Mouse (Mus musculus) lung, adult 18-20 months (tissue): ENCODE measurements around the gene Blvra.

ENCODE experiments used
- DNase-seq, 2 experiments: peaks; one replicate each; pipeline ENCODE4 v3.0.0; 2022; ENCODE audit warnings: mixed read lengths in 2 of 2

Gene Blvra

GRCm38 (mm10) chr2:127137838-127138420, 67.5 kb downstream of the Blvra start:
- peak in 1 of 2 experiments; percentile 26 for DNase-seq

GRCm38 (mm10) chr2:127138449-127138848, 68.0 kb downstream of the Blvra start:
- peak in 1 of 2 experiments; percentile 46 for DNase-seq

GRCm38 (mm10) chr2:127139094-127139493, 68.6 kb downstream of the Blvra start:
- DNase-seq: no peak

DNA sequence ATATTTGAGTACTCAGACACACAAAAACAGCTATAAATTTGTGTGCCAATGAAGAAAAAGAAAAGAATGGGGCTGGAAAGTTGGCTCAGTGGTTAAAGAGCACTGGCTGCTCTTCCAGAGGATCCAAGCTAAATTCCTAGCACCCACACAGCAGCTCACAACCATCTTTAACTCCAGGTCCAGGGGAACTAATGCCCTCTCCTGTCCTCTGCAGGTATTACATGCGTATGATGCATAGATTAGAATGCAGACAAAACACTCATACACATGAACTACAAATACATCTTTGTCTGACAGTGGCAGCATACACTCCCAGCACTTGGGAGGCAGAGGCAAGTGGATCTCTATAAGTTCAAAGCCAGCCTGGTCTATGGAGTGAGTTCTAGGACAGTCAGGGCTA, 69.1 kb downstream of the Blvra start:
- DNase-seq: no peak

DNA sequence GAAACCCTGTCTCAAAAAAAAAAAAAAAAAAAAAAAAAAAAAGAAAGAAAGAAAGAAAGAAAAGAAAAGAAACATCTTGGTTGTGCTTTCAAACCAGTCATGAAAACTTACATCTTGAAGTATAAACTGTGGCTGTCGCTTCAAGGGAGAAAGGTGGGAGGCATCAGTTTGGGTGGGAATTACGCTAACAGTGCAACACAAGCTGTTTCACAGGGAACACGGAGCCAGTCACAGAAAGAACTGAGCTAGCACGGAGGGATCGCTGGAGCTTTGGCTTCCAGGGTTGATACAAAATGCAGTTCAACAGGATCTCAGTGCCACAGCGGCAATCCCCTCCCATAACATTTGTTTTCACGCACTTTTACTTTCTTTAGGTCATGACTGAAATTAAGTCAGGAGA, 69.5 kb downstream of the Blvra start:
- no peak for DNase-seq

DNA sequence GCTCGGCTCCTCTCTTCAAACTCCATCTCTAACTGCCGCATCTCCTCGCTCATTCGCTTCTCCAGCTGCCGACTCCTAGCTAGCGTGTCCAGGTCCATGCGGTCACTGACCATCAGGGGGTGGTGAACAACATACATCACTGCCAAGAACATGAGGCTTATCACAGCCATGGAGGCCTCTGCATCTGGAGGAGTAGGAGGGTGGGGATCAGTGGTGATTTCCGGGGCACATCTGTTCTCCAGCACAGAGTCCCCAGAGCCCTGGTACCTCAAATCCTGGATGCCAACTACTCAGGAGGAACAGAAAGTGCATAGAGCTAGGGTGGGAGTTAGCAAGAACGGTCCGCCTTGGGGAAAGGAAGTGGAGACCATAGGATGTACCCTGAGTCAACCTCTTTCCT, 71.6 kb downstream of the Blvra start:
- DNase-seq: no peak

- DNase-seq: no peak
Observed at GRCm38 (mm10) chr2:127142577-127143157, 72.2 kb downstream of the Blvra start.

DNA sequence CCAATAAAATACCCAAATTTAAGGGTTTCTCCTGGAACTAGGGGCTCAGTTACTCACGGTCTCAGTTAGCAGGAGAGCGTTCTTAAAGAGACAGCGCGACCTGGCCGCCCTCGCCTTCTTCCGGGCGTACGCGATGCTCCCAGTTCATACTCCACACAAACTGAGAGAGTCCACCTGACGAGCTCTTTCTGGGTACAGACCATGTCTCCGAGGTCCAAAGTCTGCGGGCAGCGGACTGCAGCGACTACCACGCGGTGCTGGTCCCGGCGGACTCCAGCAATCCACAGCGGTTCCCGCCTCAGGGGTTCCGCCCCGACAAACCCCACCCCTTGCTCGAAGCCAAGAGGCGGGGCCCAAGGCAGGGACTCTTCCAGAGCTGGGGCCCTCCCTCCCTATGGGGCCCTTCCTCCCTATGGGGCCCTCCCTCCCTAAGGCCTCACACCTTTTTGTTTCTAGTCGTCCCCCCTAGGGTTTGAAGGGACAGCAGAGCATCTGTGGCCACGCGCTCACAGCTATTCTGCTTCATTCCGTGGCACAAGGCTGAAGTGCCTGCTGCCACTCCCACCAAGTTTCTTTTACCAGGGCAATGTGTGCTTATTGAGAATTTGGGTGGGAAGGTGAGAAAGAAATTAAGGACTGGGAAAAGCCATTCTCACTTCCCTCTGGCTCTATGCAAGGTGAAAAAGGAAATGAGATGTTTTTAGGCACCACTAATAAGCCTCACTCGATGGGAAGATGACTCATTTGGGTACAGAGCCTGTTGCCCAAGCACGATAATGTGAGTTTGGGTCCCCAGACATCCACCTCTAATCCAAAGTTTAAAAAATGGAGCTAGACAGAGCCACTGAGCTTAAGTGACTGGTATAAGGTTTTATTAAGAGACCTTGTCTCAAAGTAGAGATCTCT, 72.9 kb downstream of the Blvra start, which contains the start of gene Itpripl1:
Itpripl1 (minus strand) TSS at position 285 of the 906 bp plus-strand sequence.
- DNase-seq: peak; percentile 87 to 90

DNA sequence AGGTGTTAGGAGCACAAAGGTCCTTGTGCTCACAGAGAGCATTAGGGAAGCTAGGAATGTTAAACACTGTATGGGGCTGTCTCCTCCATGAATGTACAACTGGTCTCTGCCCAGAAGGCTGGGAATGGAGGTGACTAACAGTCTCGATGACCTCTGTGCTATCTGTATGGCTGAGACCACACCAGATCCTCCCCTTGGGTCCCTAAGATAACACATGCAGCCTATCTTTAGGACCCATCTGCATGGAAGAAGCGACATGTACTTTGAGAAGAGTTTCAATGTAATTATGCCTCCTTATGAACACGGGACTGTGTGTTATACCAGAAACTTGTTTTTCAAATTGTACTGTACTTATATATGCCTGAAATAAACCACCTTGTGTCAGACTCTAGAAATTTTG, 75.2 kb downstream of the Blvra start:
- no peak for DNase-seq
